Mouse (Mus musculus) MEL (cell line): ENCODE results near the gene Krtap4-8. TPM values are rescaled to one million over a fixed set of nuclear protein-coding genes. Genes with fewer than 3 reads are reported as not detected.
"Not testable (repeated sequence)": the region's sequence is repeated elsewhere in the genome, so short reads cannot be mapped to it uniquely, and the experiment has no call there.

Experiments used
- DNase-seq: peaks from one replicate; pipeline ENCODE4 v3.0.0; 2011; ENCODE audit warnings: low read depth, low spot score
- H3K27ac ChIP-seq: 2 replicates; pipeline ENCODE4 v1.5.1; 2012; ENCODE audit warnings: low read depth, mild to moderate bottlenecking, control low read depth, low read length, moderate library complexity; ENCODE audit not compliant: control insufficient read depth
- H3K27me3 ChIP-seq, 2 experiments: fragments of 150-350 bp in 1 of 2; sonication (generic) in 1 of 2; 2 replicates each; pipeline ENCODE4 v1.6.1; 2012; ENCODE audit warnings: low read length in 2 of 2, mild to moderate bottlenecking in 2 of 2, improper control_type of control experiment in 1 of 2, moderate library complexity in 1 of 2; ENCODE audit not compliant: insufficient read depth in 2 of 2, control insufficient read depth in 1 of 2
- H3K36me3 ChIP-seq, 2 experiments: 2 replicates each; pipeline ENCODE4 v1.6.1; 2012 to 2014; ENCODE audit warnings: low read length in 2 of 2, improper control_type of control experiment in 1 of 2, inconsistent platforms in 1 of 2, mild to moderate bottlenecking in 1 of 2; ENCODE audit not compliant: insufficient read depth in 2 of 2, control insufficient read depth in 1 of 2
- H3K4me1 ChIP-seq, 2 experiments: fragments of 150-350 bp in 1 of 2; sonication (generic) in 1 of 2; 2 replicates each; pipeline ENCODE4 v1.6.1; 2012; ENCODE audit warnings: low read length in 2 of 2, improper control_type of control experiment in 1 of 2, mild to moderate bottlenecking in 1 of 2; ENCODE audit not compliant: insufficient read depth in 2 of 2, control insufficient read depth in 1 of 2
- H3K4me3 ChIP-seq, 2 experiments: fragments of 150-350 bp in 1 of 2; sonication (generic) in 1 of 2; 2 replicates each; pipeline ENCODE4 v1.5.1; 2012; ENCODE audit warnings: low read depth in 2 of 2, low read length in 2 of 2, mild to moderate bottlenecking in 2 of 2, moderate library complexity in 2 of 2, control low read depth in 1 of 2, improper control_type of control experiment in 1 of 2; ENCODE audit not compliant: control insufficient read depth in 1 of 2, insufficient read depth in 1 of 2
- H3K79me2 ChIP-seq: 2 replicates; pipeline ENCODE4 v1.6.1; 2012; ENCODE audit warnings: mild to moderate bottlenecking, low read length, moderate library complexity; ENCODE audit not compliant: control insufficient read depth, poor library complexity, insufficient read depth
- H3K9ac ChIP-seq: 2 replicates; pipeline ENCODE4 v1.6.1; 2012; ENCODE audit warnings: low read depth, mild to moderate bottlenecking, control low read depth, low read length, moderate library complexity; ENCODE audit not compliant: control insufficient read depth, poor library complexity, severe bottlenecking
- H3K9me3 ChIP-seq: fragments of 150-350 bp; sonication (generic); replicated peaks from 2 replicates; pipeline ENCODE4 v1.6.1; 2012; ENCODE audit warnings: mild to moderate bottlenecking, low read length, improper control_type of control experiment, moderate library complexity; ENCODE audit not compliant: insufficient read depth
- ELF1 ChIP-seq: IDR thresholded peaks from 2 replicates; pipeline ENCODE4 v1.6.1; 2014; ENCODE audit warnings: low read depth, mild to moderate bottlenecking, inconsistent platforms, low read length, improper control_type of control experiment, moderate library complexity
- ETS1 ChIP-seq: IDR thresholded peaks from 2 replicates; pipeline ENCODE4 v1.6.1; 2012; ENCODE audit warnings: low read depth, mild to moderate bottlenecking, inconsistent platforms, low read length, improper control_type of control experiment, moderate library complexity
- JUND ChIP-seq: IDR thresholded peaks from 2 replicates; pipeline ENCODE4 v1.6.1; 2011; ENCODE audit warnings: low read depth, mild to moderate bottlenecking, improper control_type of control experiment, low read length
- KAT2A ChIP-seq: conservative IDR thresholded peaks from 2 replicates; pipeline ENCODE4 v1.6.1; 2012; ENCODE audit warnings: low read depth, low read length, improper control_type of control experiment, inconsistent platforms
- MAX ChIP-seq: IDR thresholded peaks from 2 replicates; pipeline ENCODE4 v1.6.1; 2011; ENCODE audit warnings: low read length, improper control_type of control experiment
- MEF2A ChIP-seq: IDR thresholded peaks from 2 replicates; pipeline ENCODE4 v1.6.1; 2014; ENCODE audit warnings: low read depth, mild to moderate bottlenecking, inconsistent platforms, low read length, improper control_type of control experiment; ENCODE audit not compliant: poor library complexity, insufficient replicate concordance, severe bottlenecking; ENCODE audit errors: extremely low read depth
- MXI1 ChIP-seq: IDR thresholded peaks from 2 replicates; pipeline ENCODE4 v1.6.1; 2011; ENCODE audit warnings: mild to moderate bottlenecking, low read depth, low read length, improper control_type of control experiment
- MYB ChIP-seq: IDR thresholded peaks from 2 replicates; pipeline ENCODE4 v1.6.1; 2011; ENCODE audit warnings: mild to moderate bottlenecking, low read depth, low read length, improper control_type of control experiment
- MYC ChIP-seq: IDR thresholded peaks from 2 replicates; pipeline ENCODE4 v1.6.1; 2011; ENCODE audit warnings: low read depth, mild to moderate bottlenecking, low read length, improper control_type of control experiment, moderate library complexity
- NRF1 ChIP-seq: IDR thresholded peaks from 2 replicates; pipeline ENCODE4 v1.6.1; 2014; ENCODE audit warnings: low read depth, mild to moderate bottlenecking, inconsistent platforms, low read length, improper control_type of control experiment, moderate library complexity; ENCODE audit not compliant: poor library complexity, insufficient read depth, severe bottlenecking
- POLR2A ChIP-seq, 2 experiments: IDR thresholded peaks; 2 replicates each; pipeline ENCODE4 v1.6.1; 2011 to 2012; ENCODE audit warnings: low read length in 2 of 2, mild to moderate bottlenecking in 2 of 2, control low read depth in 1 of 2, improper control_type of control experiment in 1 of 2, low read depth in 1 of 2, moderate library complexity in 1 of 2; ENCODE audit not compliant: control insufficient read depth in 1 of 2, insufficient read depth in 1 of 2, poor library complexity in 1 of 2
- SIN3A ChIP-seq: IDR thresholded peaks from 2 replicates; pipeline ENCODE4 v1.6.1; 2012; ENCODE audit warnings: low read length, improper control_type of control experiment, inconsistent platforms
- TAL1 ChIP-seq: IDR thresholded peaks from 2 replicates; pipeline ENCODE4 v1.6.1; 2012; ENCODE audit warnings: mild to moderate bottlenecking, inconsistent platforms, low read length, moderate library complexity, mixed read lengths
- USF1 ChIP-seq: IDR thresholded peaks from 2 replicates; pipeline ENCODE4 v1.6.1; 2014; ENCODE audit warnings: low read depth, mild to moderate bottlenecking, inconsistent platforms, low read length, improper control_type of control experiment, moderate library complexity
- USF2 ChIP-seq, 2 experiments: IDR thresholded peaks; 2 replicates each; pipeline ENCODE4 v1.6.1; 2011 to 2012; ENCODE audit warnings: improper control_type of control experiment in 2 of 2, low read length in 2 of 2, borderline replicate concordance in 1 of 2, inconsistent platforms in 1 of 2, low read depth in 1 of 2, mild to moderate bottlenecking in 1 of 2; ENCODE audit not compliant: insufficient read depth in 1 of 2
- ZMIZ1 ChIP-seq: IDR thresholded peaks from 2 replicates; pipeline ENCODE4 v1.6.1; 2012; ENCODE audit warnings: low read depth, mild to moderate bottlenecking, inconsistent platforms, low read length, improper control_type of control experiment, moderate library complexity
- polyA plus RNA-seq, 2 experiments: library from polyadenylated mRNA; stranded (reverse) in 1 of 2; unstranded in 1 of 2; fragments of >175 nt in 1 of 2; fragments of >200 nt in 1 of 2; gene quantifications; 2 replicates each; pipeline versions ENCODE4 v1.2.1 to v1.2.4; 2012; ENCODE audit warnings: low replicate concordance in 2 of 2, low read depth in 1 of 2; ENCODE audit not compliant: insufficient read length in 2 of 2, insufficient read depth in 1 of 2, missing spikeins in 1 of 2
- total RNA-seq: library from RNA; depleted of rRNA; stranded (reverse); fragments of 300-350 nt; gene quantifications from 2 replicates; pipeline ENCODE4 v1.2.3, GENCODE M21; 2012

Gene Krtap4-8
- total and polyA plus RNA-seq, 3 experiments = not detected

DNA sequence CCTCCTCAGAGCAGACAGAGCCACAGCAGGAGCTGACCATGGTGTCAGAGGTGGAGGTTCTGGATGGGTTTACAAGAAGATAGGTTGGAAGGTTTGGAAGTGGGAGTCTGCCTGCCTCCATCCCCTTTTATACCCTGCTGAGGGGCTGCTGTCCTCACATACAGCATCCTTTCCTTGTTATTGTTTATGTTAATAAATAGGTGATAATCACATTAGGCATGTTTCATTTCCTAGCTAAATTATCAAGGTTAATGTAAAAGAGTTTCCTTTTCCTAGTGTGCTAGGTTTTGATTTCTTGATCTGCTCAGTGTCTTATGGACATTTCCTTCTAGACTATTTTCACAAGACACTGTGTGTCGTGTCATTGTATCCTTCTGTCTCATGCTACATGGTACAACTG is 18.3 kb upstream of the Krtap4-8 start, which contains the start of gene Gm11569:
Gene Gm11569 (minus strand): TSS at position 101 of the 400 bp plus-strand sequence.
- not testable (repeated sequence) for H3K4me1 ChIP-seq, H3K27ac ChIP-seq, H3K27me3 ChIP-seq, H3K79me2 ChIP-seq, H3K4me3 ChIP-seq, H3K9me3 ChIP-seq, DNase-seq, H3K36me3 ChIP-seq, H3K9ac ChIP-seq

DNA sequence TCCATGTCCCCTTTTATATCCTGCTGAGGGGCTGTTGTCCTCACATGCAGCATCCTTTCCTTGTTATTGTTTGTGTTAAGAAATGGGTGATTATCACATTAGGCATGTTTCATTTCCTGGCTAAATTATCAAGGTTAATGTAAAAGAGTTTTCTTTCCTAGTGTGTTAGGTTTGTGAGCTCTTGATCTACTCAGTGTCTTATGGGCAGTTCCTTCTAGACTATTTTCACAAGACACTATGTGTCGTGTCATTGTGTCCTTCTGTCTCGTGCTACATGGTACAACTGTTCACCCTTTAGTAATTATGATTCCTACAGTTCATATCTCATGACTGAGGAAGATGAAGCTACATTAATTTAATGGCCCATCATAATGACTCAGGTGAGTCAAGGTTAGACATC is 12.9 kb upstream of the Krtap4-8 start, which contains the start of gene Gm11596:
Gene Gm11596 (minus strand): TSS at position 101 of the 400 bp plus-strand sequence.
- Histone ChIP-seq H3K36me3 (no peaks in the 10 kb centered on the region), H3K27me3 (no peaks in the 10 kb centered on the region), H3K9ac (no peak within 1 kb of the TSS), H3K79me2 (no peaks in the 10 kb centered on the region), H3K27ac (no peak within 1 kb of the TSS), H3K9me3 (no peaks in the 10 kb centered on the region; the same call in 1 of the 2 replicates), H3K4me3 (no peak within 1 kb of the TSS), H3K4me1 (no peaks in the 10 kb centered on the region)
- no peak for DNase-seq
- TF ChIP-seq SIN3A = no peak
- no peak for TF ChIP-seq USF1
- TF ChIP-seq JUND = no peak
- no peak for TF ChIP-seq ZMIZ1
- TF ChIP-seq TAL1 = no peak
- no peak for TF ChIP-seq USF2 (IDR thresholded peaks at IDR 0.05; ENCODE audit: borderline replicate concordance in 1 of 2, insufficient read depth in 1 of 2, low read depth in 1 of 2, low read length in 2 of 2)
- no peak for TF ChIP-seq NRF1
- TF ChIP-seq KAT2A = no peak
- no peak for TF ChIP-seq MYC
- no peak for TF ChIP-seq ETS1
- no peak for TF ChIP-seq MAX
- TF ChIP-seq MEF2A = no peak
- TF ChIP-seq ELF1 = no peak
- TF ChIP-seq MYB = no peak
- no peak for TF ChIP-seq POLR2A (IDR thresholded peaks at IDR 0.05; ENCODE audit: control insufficient read depth in 1 of 2, insufficient read depth in 1 of 2, low read depth in 1 of 2, low read length in 2 of 2, poor library complexity in 1 of 2)
- TF ChIP-seq MXI1 = no peak

DNA sequence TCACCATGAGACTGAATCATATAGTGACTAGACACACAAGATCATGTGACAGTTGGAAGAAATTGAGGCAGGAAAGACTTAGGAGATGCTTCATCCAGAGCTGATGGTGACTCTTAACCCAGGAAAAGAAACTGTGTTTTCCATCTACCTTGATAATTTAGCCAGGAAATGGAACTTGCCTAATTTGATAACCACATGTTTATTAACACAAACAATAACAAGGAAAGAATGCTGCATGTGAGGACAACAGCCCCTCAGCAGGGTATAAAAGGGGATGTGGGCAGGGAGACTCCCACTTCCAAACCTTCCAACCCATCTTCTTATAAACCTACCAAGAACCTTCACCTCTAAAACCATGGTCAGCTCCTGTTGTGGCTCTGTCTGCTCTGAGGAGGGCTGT is 4.4 kb upstream of the Krtap4-8 start, which contains the start of gene Krtap4-9:
Gene Krtap4-9 (plus strand): TSS at position 301 of the 400 bp plus-strand sequence.
- H3K27me3 ChIP-seq, H3K79me2 ChIP-seq, H3K36me3 ChIP-seq, H3K27ac ChIP-seq, H3K4me3 ChIP-seq, DNase-seq, H3K9ac ChIP-seq, H3K9me3 ChIP-seq, H3K4me1 ChIP-seq: not testable (repeated sequence)
